Mouse (Mus musculus) embryonic facial prominence, embryonic 15.5 days (tissue): ENCODE results near the gene Kcnj16. TPM values are rescaled to one million over a fixed set of nuclear protein-coding genes. Genes with fewer than 3 reads are reported as not detected.

Experiments used
- ATAC-seq: fragments of 200-750 bp; cut with Nextera tagmentation; 2 replicates; pipeline ENCODE4 v1.8.0; 2017; ENCODE audit warnings: low read depth, moderate TSS enrichment; ENCODE audit not compliant: insufficient number of reproducible peaks, low FRiP score, low TSS enrichment
- H3K27ac ChIP-seq: fragments of 300-500 bp; sonication (generic); replicated peaks from 2 replicates; pipeline ENCODE4 v1.5.1; 2015; ENCODE audit warnings: mild to moderate bottlenecking, inconsistent platforms
- H3K27me3 ChIP-seq: fragments of 300-500 bp; sonication (generic); 2 replicates; pipeline ENCODE4 v1.6.1; 2015; ENCODE audit warnings: inconsistent platforms
- H3K36me3 ChIP-seq: fragments of 300-500 bp; sonication (generic); 2 replicates; pipeline ENCODE4 v1.6.1; 2015; ENCODE audit warnings: mild to moderate bottlenecking, inconsistent platforms
- H3K4me1 ChIP-seq: fragments of 300-500 bp; sonication (generic); 2 replicates; pipeline ENCODE4 v1.6.1; 2015; ENCODE audit warnings: inconsistent platforms
- H3K4me2 ChIP-seq: fragments of 300-500 bp; sonication (generic); replicated peaks from 2 replicates; pipeline ENCODE4 v1.6.1; 2015; ENCODE audit warnings: mild to moderate bottlenecking, inconsistent platforms
- H3K4me3 ChIP-seq: fragments of 300-500 bp; sonication (generic); replicated peaks from 2 replicates; pipeline ENCODE4 v1.5.1; 2015; ENCODE audit warnings: mild to moderate bottlenecking, inconsistent platforms
- H3K9ac ChIP-seq: fragments of 300-500 bp; sonication (generic); 2 replicates; pipeline ENCODE4 v1.6.1; 2015; ENCODE audit warnings: inconsistent platforms
- H3K9me3 ChIP-seq: fragments of 300-500 bp; sonication (generic); replicated peaks from 2 replicates; pipeline ENCODE4 v1.6.1; 2016; ENCODE audit warnings: inconsistent platforms
- WGBS: fragments of 180-500 bp; shearing (Covaris S2); methylation state at CpG from one replicate; pipeline ENCODE4 v1.1.7; 2015; 5-methylcytosine and 5-hydroxymethylcytosine counted together
- polyA plus RNA-seq: library from polyadenylated mRNA; unstranded; fragments of >200 nt; fragmentation: Nextera tagmentation; extraction: Ambion mirVana; gene quantifications from 2 replicates; pipeline ENCODE4 v1.2.1, GENCODE M21; 2015

Kcnj16 gene
- polyA plus RNA-seq = 0.14 and 0.61 TPM in 2 replicates

DNA sequence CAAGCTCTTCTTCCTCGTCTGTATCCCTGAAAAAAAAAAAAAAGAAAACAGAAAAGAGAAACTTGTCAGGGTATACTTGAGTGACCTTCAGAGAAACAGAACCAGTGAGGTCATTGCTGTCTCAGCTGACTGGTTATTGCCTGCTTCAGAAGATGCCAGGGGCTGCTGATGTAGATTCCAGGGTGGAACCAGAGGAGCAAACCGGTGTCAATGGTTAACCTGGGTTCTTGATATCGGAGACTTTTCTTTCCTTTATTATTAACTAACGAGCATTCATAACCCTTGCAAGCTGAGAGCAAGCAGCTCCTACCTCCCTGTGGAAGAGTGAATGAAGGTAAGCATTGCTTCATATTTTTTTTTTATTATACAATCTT, at the start of gene Kcnj16:
TSS of gene Kcnj16 (plus strand) at position 272 of the 374 bp plus-strand sequence.
- no peak within 1 kb of the TSS for H3K27ac ChIP-seq
- no peaks in the 10 kb centered on the region for H3K9me3 ChIP-seq
- H3K9ac ChIP-seq = no peak within 1 kb of the TSS
- H3K4me2 ChIP-seq = no peak within 1 kb of the TSS
- no peak for ATAC-seq
- WGBS = 71% methylated on average over 4 of the region's 4 CpGs
- no peaks in the 10 kb centered on the region for H3K36me3 ChIP-seq
- H3K27me3 ChIP-seq = no peaks in the 10 kb centered on the region
- H3K4me3 ChIP-seq = no peak within 1 kb of the TSS
- no peaks in the 10 kb centered on the region for H3K4me1 ChIP-seq

DNA sequence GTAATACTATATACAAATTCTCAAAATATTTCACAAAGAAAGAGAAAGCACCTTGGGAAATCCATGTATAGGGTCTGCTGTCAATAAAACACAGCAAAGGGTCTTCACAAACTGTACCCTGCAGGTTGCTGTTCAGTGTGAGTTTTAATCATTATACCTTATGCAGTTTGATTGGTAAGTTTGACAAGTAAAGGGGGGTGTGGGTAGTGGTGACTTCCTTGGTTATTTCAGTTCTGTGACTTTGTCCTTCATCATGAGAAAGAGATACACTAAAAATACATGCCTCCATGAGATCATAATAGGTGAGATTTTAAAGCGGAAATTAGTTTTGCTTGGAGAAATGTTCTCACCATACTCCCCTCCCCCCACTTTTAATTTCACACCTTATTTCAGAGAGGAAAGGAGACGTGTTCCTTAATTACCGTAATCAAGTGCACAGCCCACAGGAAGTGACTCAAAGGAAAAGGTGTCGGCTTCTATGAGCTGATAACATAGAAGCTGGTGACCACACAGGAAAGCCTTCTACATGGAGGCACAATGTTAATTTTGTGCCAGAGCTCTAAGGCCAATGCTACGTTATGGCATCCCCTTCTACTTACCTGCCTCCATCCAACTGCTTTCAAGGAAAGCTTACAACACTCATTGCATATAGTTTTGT, 48.9 kb upstream of the Kcnj16 start:
- Histone ChIP-seq H3K27me3 (no peaks in the 10 kb centered on the region), H3K27ac (no peak overlapping the region), H3K36me3 (no peaks in the 10 kb centered on the region), H3K4me2 (no peak overlapping the region), H3K4me3 (no peak overlapping the region), H3K9me3 (no peaks in the 10 kb centered on the region), H3K9ac (no peak overlapping the region), H3K4me1 (no peaks in the 10 kb centered on the region)
- 71% methylated on average over 5 of the region's 5 CpGs for WGBS
- ATAC-seq = no peak

DNA sequence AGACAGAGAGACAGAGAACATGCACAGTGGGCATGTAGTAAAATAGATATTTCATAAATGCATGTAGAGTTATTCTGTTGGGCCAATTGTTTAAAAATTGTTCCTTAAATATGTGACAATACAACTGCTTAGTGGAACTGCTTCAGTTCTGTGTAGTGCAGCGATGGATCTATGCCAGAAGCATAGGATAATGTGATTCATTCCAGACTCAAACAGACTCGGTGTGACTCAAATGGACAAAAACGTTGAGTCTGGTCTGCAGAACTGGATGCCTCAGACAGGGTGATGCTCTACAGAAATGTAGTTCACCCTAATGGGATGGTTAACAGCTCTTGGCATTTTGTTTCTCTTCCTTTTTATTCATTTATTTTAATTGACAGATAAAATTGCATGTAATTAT, 32.1 kb upstream of the Kcnj16 start:
- H3K9me3 ChIP-seq = no peaks in the 10 kb centered on the region
- WGBS = 39% methylated on average over 3 of the region's 3 CpGs
- H3K4me1 ChIP-seq = no peaks in the 10 kb centered on the region
- no peak overlapping the region for H3K4me3 ChIP-seq
- no peak overlapping the region for H3K27ac ChIP-seq
- H3K27me3 ChIP-seq = no peaks in the 10 kb centered on the region
- no peak overlapping the region for H3K9ac ChIP-seq
- H3K4me2 ChIP-seq = no peak overlapping the region
- H3K36me3 ChIP-seq = no peaks in the 10 kb centered on the region
- no peak for ATAC-seq

DNA sequence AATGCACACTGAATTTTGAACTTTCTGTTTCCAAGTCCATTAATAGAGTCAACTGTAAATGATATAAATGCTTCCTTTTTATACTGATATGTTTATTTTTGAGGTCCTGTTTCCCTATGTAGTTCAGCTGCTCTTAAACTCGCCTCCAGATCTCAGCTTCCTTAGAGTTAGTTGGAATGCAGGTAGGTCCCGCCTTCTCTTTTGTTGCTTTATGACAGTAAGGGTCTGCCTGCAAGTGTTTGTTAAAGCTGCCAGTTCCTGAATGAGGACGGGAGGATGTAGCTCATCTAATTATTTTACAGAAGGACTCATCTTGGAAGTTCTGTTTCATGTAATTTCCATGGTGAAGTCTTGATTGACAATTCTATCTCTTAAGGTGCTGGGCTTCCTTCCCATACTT, 25.6 kb upstream of the Kcnj16 start:
- 33% methylated on average over 3 of the region's 3 CpGs for WGBS
- H3K36me3 ChIP-seq = no peaks in the 10 kb centered on the region
- H3K27me3 ChIP-seq = no peaks in the 10 kb centered on the region
- no peak overlapping the region for H3K4me2 ChIP-seq
- no peak overlapping the region for H3K27ac ChIP-seq
- ATAC-seq = no peak
- H3K4me1 ChIP-seq = no peaks in the 10 kb centered on the region
- H3K9me3 ChIP-seq = no peaks in the 10 kb centered on the region
- no peak overlapping the region for H3K9ac ChIP-seq
- H3K4me3 ChIP-seq = no peak overlapping the region

- Histone ChIP-seq H3K27me3 (no peaks in the 10 kb centered on the region), H3K27ac (no peak overlapping the region), H3K4me3 (no peak overlapping the region), H3K36me3 (no peaks in the 10 kb centered on the region), H3K4me2 (no peak overlapping the region), H3K9me3 (no peaks in the 10 kb centered on the region), H3K4me1 (no peaks in the 10 kb centered on the region), H3K9ac (no peak overlapping the region)
- ATAC-seq = no peak
- 40% methylated on average over 6 of the region's 6 CpGs for WGBS
These were observed 25.1 kb upstream of the Kcnj16 start for GRCm38 (mm10) chr11:110942695-110943135.

- WGBS = 22% methylated on average over 7 of the region's 7 CpGs
- Histone ChIP-seq H3K27me3 (no peaks in the 10 kb centered on the region), H3K9me3 (no peaks in the 10 kb centered on the region), H3K4me2 (no peak overlapping the region), H3K9ac (no peak overlapping the region), H3K4me3 (no peak overlapping the region), H3K27ac (no peak overlapping the region), H3K4me1 (0 out of 2 replicates have a peak, but pooled peaks cover 3% of the 10 kb centered on the region), H3K36me3 (no peaks in the 10 kb centered on the region)
- no peak for ATAC-seq
These were observed 11.2 kb upstream of the Kcnj16 start for GRCm38 (mm10) chr11:110956665-110957064.

DNA sequence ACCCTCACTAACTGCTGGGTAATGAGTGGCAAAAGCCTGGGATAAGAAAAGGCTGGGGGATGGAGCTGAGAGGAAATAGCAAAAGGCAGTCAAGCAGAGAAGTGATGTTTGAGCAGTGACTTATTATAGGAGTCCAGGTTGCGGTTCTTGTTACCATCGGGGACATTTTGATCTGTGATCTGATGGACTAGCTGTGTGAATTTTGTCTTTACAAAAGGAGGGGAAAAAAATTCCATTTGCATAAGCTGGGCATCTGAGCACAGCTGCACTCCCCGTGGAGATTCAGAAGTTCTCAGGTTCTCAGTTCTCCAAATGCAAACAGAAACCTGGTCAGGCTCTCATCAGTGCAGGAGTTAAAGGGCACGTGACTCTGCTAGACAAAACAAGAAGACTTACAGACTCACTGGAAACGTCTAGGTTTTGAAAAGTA, 6.2 kb upstream of the Kcnj16 start:
- H3K9ac ChIP-seq = no peak overlapping the region
- no peaks in the 10 kb centered on the region for H3K36me3 ChIP-seq
- H3K27me3 ChIP-seq = no peaks in the 10 kb centered on the region
- 16% methylated on average over 5 of the region's 5 CpGs for WGBS
- no peaks in the 10 kb centered on the region for H3K9me3 ChIP-seq
- no peak overlapping the region for H3K4me2 ChIP-seq
- 0 out of 2 replicates have a peak, but pooled peaks cover 5% of the 10 kb centered on the region for H3K4me1 ChIP-seq
- H3K27ac ChIP-seq = no peak overlapping the region
- peak; percentile 29; the same call in 1 of the 2 replicates for ATAC-seq
- H3K4me3 ChIP-seq = no peak overlapping the region

GRCm38 (mm10) chr11:110967019-110967761, 643 bp upstream of the Kcnj16 start:
- no peaks in the 10 kb centered on the region for H3K36me3 ChIP-seq
- no peaks in the 10 kb centered on the region for H3K4me1 ChIP-seq
- no peak overlapping the region for H3K27ac ChIP-seq
- H3K27me3 ChIP-seq = no peaks in the 10 kb centered on the region
- H3K9me3 ChIP-seq = no peaks in the 10 kb centered on the region
- no peak for ATAC-seq
- H3K4me3 ChIP-seq = no peak overlapping the region
- no peak overlapping the region for H3K9ac ChIP-seq
- WGBS = 75% methylated on average over 11 of the region's 11 CpGs
- H3K4me2 ChIP-seq = no peak overlapping the region

DNA sequence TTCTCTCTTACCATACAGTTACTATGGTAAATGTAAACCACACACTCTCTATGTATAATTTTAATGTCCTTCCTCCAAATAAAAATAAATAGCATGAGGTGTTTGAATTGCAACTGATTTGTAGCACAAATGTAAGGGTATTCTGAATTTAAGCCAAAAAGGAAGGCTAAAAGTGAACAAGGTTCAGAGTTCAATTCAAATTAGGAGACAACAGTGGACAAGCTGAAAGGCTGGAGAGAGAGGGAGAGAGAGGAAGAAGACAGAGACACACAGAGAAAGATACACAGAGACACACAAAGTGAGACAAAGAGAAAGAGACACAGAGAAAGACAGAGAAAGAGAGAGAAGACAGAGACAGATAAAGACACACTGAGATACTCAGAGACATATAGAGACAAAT, 1.1 kb downstream of the Kcnj16 start:
- no peak overlapping the region for H3K9ac ChIP-seq
- no peak overlapping the region for H3K4me3 ChIP-seq
- no peak overlapping the region for H3K4me2 ChIP-seq
- no peaks in the 10 kb centered on the region for H3K9me3 ChIP-seq
- ATAC-seq = no peak
- H3K36me3 ChIP-seq = no peaks in the 10 kb centered on the region
- no peaks in the 10 kb centered on the region for H3K27me3 ChIP-seq
- H3K4me1 ChIP-seq = no peaks in the 10 kb centered on the region
- H3K27ac ChIP-seq = no peak overlapping the region

DNA sequence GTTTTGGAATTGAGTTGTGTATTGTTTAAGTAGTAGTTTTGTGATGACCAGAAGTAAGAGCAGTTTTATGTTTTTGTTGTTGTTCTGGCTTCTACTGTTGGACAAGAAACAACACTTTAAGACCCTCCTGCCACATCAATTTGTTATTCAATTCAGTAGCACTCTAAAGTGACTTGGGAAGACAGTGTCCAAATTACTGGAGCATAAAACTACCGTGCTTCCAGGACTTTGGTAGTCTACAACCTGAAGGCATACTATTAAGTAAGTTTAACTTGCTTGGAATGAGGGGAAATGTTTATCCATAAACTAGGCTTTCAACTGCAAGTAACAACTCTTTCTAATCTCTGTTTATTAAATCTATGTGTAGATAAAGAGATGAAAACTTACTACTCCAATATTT, 17.7 kb downstream of the Kcnj16 start:
- Histone ChIP-seq H3K36me3 (no peaks in the 10 kb centered on the region), H3K9ac (no peak overlapping the region), H3K4me1 (no peaks in the 10 kb centered on the region), H3K27ac (no peak overlapping the region), H3K4me3 (no peak overlapping the region), H3K9me3 (no peaks in the 10 kb centered on the region), H3K4me2 (no peak overlapping the region), H3K27me3 (no peaks in the 10 kb centered on the region)
- no peak for ATAC-seq
- 38% methylated on average over 1 of the region's 1 CpGs for WGBS

- no peaks in the 10 kb centered on the region for H3K9me3 ChIP-seq
- ATAC-seq = no peak
- H3K27me3 ChIP-seq = no peaks in the 10 kb centered on the region
- H3K4me3 ChIP-seq = no peak overlapping the region
- no peak overlapping the region for H3K4me2 ChIP-seq
- H3K36me3 ChIP-seq = no peaks in the 10 kb centered on the region
- no peaks in the 10 kb centered on the region for H3K4me1 ChIP-seq
- no peak overlapping the region for H3K9ac ChIP-seq
- WGBS = 29% methylated on average over 3 of the region's 3 CpGs
- H3K27ac ChIP-seq = no peak overlapping the region
These were observed 18.1 kb downstream of the Kcnj16 start for GRCm38 (mm10) chr11:110985949-110986348.

GRCm38 (mm10) chr11:110993616-110994015, 25.8 kb downstream of the Kcnj16 start:
- no peak overlapping the region for H3K4me3 ChIP-seq
- H3K4me2 ChIP-seq = no peak overlapping the region
- H3K27ac ChIP-seq = no peak overlapping the region
- no peaks in the 10 kb centered on the region for H3K4me1 ChIP-seq
- H3K36me3 ChIP-seq = no peaks in the 10 kb centered on the region
- ATAC-seq = no peak
- H3K9me3 ChIP-seq = no peaks in the 10 kb centered on the region
- WGBS = 57% methylated on average over 4 of the region's 4 CpGs
- no peaks in the 10 kb centered on the region for H3K27me3 ChIP-seq
- H3K9ac ChIP-seq = no peak overlapping the region
